Mouse (Mus musculus) erythroid progenitor cell, adult 5-6 weeks (primary cell): ENCODE data around the gene Sowahb. TPM values are rescaled to one million over a fixed set of nuclear protein-coding genes. Genes with fewer than 3 reads are reported as not detected.
"Not testable (repeated sequence)": the region's sequence is repeated elsewhere in the genome, so short reads cannot be mapped to it uniquely, and the experiment has no call there.

Experiments
- ATAC-seq: replicated peaks from 2 replicates; pipeline ENCODE4 v1.8.0; 2016; ENCODE audit warnings: moderate number of reproducible peaks, mild to moderate bottlenecking, moderate TSS enrichment, inconsistent platforms; ENCODE audit not compliant: poor library complexity, low FRiP score, severe bottlenecking
- total RNA-seq, 2 experiments: library from RNA; stranded (forward) in 1 of 2; stranded (reverse) in 1 of 2; fragments of 150-400 nt in 1 of 2; fragments of 186-747, 209-891 nt in 1 of 2; gene quantifications; 2 replicates each; pipeline versions ENCODE4 v1.2.3 to v1.2.4; 2015 to 2017; ENCODE audit warnings: low replicate concordance in 2 of 2

Gene Sowahb
- total RNA-seq, 2 experiments from 2014 or later: not detected

DNA sequence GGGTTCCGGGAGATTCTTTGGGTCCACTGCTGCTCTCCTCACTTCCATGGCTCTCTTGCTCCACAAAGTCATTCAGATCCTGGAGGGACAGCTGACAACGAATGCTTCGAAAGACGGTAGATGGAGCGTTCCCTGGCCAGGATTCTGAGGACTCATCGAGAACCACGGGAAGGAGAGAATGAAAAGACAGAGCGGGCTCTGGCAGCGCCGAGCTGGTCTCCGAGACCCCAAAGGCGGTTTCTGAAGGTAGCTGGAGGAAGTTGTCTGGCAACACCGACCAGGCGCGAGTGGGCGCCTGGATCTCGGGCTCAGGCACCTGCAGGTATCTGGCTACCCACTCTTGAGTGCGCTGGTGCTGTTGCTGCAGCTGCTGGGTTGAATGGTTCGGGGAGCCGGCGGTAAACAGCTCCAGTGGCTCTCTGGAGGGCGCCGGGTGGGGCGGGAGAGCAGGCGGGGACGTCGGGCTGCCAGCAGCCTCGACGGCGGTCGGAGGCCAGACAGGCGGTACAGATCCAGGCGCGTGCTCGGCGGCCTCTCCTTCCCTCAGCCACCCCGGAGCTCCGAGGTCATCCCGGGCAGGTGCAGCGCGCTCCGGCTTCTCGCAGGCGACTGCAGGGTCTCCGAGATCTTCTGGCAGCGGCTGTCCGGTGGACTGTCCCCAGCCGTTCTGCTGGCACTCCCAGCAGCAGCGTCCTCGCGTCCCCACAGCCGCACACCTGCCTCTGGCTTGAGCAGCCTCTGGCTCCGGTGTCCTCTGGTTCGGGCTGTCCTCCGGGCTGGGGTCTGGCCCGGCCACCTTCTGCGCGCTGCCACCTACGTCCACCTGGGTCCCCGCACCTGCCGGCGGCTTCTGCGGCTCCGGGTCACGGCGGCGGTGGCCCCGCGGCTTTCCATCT lies 886 bp downstream of the Sowahb start:
- no peak for ATAC-seq

DNA sequence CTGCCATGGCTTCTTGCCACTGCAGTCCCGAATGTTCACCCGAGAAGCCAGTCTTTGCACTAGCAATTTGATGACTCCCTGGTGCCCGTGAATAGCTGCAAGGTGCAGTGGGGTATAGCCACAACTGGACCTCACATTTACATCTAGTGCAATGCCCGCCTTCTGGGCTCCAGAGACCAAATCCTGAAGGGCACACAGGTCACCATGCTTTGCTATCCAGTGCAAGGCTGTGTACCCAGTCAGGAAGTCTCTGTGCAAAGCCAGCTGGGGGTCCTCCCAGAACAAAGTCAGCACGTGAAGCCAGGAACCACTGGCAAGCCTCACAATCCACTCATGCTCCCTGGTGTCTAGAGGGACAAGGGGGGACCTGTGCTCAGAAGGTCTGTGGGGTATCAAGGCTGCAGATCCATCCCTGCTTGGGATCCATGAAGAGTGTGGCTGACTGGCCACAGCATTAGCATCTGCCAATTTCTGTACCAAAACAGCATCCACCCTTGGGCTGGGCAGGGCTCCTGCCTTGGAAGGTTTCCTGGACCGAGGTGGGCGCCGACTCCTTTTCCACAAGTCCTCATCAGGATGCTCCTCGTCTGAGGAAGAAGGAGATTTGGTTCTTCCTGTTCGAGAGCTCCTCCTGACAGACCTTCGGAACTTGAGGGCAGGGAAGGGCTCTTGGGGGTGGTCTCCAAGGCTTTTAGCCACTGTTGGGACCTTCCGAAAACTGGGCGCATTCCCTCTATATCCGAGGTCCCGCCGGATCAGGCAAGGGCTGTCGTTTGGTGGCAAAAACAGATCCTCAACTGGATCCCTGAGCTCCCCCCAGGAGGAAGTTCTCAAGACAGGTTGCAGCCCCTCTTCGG lies 1.8 kb downstream of the Sowahb start:
- ATAC-seq: no peak

DNA sequence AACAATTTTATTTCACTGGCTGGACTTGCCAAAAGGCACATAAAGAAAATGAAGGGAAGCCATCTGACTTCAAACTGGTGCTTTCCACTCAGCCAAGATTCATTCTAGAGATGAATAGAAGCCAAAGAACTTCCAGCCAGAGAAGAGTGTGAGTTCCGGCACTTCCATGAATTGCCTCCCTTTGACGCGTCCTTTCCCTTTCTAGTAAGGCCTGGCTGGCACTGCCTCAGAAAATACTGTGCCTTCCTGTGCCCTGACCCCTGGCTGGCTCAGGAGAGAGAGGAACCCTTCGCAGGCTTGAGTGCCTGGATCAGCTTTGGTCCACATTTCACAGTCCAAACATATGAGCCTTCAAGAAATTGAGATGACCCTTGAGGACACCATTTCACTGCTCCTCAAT lies 2.8 kb downstream of the Sowahb start:
- ATAC-seq: no peak

DNA sequence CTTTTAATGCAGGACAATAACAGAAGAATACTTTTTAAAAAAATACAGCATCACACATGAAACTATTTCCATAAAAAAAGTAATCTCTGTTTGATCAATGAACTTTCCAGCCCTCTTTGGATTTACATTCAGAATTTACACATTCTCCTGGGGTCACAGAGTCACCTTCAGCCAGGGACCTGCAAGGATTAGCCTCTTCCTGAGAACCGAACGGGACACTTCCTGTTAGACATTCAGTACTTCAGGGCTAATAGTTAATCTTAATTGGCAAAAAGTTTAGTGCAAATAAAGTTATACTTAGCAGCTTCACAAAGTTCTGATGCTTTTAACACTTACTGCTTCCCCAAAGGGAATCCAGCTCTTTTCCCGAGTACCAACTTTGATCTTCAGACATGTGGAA lies 3.5 kb downstream of the Sowahb start:
- no peak for ATAC-seq

DNA sequence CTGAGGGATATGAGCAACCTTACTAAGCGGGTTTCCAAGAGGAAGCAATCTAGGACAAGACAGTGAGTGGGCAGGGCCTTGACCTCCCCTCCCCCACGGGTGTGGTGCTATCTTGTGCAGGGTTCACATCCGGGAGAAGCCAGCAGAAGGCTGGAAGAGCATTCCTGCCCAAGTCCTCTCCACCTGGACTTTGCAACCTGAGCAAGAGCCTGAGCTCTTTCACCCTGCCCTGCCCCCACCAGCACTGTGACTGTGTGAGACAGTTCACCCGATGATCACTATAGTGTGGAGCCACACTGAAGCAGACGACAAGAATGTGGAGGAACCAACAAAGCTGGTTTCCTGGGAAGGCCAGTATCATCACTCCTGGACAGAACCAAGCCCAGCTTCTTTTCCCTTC lies 4.7 kb downstream of the Sowahb start:
- ATAC-seq: no peak

DNA sequence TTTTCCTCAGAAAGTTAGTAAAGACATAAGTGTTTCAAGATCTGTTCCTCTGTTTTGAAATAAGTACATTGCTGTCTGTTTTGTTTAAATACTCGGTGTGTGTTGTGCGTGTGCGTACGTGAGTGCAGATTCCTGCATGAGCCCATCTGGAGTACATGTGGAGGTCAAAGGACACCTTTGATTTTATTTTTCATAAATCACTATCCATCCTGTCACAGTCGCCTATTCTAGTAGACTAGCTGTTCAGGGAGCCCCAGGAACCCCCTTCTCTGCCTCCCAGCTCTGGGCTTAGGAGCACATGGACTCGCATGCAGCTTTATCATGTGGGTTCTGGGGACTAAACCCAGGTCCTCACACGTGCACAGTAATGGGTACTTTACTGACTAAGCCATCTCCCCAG lies 8.6 kb downstream of the Sowahb start:
- ATAC-seq: no peak

DNA sequence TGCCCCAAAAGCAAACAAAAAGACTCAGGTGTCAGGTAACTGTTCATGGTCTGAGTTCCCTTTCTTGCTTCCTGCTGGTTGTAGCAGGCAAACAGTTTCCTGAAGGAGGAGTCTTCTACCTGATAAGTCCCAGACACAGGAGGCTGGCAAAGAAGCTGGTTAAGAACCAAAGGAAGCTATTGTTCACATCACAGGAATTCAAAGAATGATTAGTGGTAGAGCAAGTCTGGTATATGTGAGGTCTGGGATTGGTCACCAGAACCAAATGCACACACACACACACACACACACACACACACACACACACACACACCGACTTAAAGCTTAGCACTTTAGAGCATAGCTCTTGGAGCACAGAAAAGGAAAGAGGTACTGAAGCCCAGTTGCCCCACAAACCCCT lies 9.5 kb downstream of the Sowahb start:
- ATAC-seq: no peak

DNA sequence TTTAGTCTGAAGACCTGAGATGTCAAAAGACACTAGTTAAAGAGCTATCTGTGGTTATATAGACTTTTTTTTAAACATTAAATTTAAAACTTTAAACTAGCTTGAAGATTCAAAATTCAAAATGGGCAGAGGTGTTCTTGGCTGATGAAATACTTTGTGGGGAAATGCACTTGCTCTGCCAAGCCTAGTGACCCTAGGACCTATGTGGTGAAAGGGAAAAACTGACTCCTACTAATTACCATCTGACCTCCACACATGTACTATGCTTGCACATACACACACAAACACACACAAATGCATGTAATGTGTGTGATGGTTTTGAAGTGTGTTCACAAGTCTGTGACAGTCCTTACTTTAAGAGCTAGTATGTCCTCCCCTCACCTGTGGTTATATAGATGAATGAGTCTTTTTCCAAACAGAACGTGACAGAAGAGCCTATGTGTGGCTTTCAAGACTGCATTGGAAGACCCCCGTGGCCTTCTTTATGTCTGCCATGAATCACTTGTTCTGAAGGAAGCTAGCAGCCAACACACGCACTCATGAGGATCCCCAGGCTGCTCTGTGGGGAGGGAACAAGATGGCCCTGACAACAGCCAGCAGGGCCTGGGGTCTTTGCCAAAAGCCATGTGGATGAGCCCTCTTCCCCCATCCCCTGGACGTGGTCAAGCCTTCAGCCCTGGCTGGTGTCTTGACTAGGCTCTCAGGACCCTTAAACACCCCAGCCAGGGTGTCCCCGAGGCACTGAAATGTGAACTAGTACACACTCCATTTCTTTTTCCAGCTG lies 11.5 kb downstream of the Sowahb start:
- ATAC-seq: no peak

DNA sequence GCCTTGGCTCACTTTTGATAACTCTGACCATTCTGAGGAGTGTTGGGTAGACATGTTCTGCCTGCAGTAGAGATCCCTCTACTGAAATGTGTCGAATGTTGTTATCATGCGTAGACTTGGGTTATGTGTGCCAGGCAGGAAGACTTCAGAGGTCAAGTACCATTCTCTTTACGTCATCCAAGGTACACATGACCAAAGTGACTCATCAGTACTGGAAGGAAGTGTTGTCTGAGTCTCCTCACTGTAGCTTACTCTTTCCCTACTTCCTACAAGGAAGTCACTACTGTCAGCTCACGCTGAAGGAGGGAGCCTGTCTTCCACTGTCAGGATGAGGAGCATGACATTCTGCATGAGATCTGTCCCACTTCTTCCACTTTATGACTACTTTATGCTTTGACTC lies 12.2 kb downstream of the Sowahb start:
- no peak for ATAC-seq

DNA sequence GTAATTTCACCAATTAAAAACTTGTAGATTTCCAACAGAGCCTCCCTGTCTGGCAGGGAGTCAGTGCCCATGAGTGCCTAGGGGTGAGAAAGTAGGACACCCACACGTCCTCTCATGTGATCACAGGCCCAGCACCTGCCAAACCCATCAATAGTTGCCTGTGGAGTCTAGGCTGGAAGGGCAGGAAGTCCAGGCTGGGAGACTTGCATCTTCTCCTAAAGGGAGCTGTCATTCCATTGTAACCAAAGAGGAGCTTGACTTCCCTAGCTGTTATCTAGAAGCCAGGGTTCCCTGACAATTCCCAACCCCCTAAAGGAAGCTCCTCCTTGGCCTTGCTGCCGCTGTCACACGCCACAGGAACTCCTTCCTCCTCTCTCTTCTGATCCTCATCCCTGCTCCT lies 14.0 kb downstream of the Sowahb start:
- ATAC-seq: no peak

DNA sequence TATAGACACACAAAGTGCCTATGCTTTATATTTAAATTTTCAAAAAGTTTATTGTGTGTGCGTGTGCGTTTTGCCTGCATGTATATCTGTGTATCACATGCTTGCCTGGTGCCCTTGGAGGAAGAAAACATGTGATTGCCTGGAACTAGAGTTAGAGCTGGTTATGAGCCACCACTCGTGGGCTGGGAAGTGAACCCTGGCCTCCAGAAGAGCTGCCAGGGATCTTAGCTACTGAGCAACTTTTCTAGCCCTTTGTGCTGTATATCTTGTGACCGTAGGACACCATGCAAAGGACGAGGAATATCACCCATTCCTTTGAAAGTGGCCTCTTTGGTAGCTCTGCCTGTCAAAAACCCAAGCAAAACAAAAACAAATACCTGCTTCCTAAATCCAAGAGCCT lies 14.4 kb downstream of the Sowahb start:
- no peak for ATAC-seq

DNA sequence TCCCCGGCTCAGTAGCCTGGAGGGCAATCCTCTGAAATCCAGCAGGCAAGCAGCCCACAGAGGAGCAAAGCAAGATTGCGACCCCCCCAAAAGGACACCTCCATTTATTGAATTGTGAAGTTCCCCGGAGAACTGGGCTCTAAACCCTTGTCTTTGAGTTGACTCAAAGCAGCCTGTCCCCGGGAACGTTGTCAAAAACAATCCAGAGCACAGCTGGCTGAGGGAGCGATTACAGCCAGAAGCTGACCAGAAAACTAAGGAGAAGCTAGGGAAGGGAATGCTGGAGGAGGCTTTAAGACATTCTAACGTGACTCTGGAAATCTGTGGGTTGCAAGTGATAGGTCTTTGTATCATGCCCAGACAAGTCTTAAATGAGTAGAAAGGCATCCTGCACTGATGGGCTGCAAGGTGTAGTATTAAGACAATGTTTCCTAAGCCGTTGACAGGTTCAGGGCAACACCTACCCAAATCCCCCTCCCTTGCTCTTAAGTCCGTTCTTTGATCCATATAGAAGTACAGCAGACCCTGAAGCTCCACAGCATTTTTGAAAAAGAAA lies 17.6 kb downstream of the Sowahb start:
- ATAC-seq: no peak

DNA sequence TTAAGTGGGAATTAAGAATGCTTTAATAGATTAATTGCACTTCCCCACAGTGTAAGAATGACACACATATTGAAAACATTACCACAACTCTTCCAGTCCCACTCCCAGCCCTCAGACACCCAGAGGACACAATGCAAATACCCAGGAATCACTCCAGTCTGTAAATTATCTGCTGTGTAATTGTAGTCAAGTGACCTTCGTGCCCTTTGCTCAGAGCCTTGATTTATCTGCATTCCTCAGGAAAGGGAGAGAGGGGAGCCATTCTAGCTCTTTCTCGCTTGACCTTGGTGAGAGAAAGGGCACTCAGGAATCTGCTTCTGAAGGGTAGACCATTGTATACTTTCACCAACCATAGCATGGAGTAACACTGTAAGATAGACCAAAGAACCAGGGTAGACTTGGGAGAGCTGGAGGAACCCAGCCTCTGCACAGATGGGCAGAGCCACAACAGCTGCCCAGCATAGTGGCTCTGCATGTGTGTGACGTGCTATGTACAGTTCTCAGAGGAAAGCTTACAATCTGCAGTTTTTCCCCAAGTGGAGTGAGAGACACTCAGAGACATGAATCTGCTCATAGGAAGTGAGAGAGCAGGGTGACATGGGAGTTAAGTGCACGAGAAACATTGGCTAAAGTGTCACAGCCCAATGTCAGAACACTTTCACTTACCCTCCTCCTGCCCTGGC lies 18.2 kb downstream of the Sowahb start:
- ATAC-seq: no peak

DNA sequence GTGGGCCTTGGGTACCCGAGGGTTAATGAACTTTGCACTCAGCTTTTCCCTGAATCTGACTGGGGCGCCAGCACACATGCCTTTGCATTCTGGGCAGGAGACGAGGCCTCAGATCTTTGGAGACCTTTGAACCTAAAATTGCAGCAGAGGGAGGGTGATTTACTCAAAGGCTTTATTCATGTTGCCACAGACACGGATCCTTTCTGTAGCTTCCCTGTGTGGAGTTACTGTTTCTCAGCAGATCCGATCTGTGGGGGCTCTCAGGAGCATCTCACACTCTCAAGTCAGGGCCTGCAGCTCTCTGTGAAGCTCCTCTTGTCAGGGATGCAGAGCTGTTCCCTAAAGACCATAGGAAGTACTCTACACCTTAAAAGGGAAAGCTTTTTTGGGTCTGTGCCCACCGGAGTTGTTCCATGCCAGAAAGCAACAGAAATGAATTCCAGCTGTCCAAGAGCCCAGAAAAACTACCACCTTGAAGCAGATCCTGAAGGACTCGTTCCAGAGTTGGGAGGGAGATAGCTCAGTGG lies 20.0 kb downstream of the Sowahb start:
- ATAC-seq: no peak

DNA sequence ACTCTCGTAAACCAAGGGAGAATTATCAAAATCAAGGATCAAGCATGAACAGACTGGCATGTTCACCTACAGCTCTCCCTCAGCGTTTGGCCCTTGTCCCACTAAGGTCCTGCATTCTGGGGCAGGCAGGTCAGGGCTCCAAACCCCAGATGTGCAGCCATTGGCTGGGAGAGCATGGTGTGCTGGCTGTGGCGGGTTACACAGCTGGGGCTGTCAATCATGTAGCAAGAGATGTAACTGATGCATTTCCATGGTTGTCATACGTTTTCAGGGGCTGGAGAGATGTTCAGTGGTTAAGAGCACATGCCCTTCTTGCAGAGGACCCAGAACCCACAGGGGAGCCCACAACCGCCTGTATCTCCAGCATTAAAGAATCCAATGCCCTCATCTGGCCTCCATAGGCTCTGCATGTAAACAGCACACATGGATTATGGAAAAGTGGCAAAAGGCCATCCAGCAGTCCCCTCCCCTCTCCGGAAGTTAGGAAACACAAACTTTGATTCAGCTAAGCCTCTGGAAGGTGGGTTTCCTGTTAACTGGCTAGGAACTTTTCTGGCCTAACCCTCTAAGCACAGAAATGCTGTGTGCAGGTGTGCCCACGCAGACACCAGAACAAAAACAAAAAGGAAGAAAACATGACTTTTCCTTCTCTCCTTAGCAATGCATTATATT lies 22.6 kb downstream of the Sowahb start:
- ATAC-seq: no peak

DNA sequence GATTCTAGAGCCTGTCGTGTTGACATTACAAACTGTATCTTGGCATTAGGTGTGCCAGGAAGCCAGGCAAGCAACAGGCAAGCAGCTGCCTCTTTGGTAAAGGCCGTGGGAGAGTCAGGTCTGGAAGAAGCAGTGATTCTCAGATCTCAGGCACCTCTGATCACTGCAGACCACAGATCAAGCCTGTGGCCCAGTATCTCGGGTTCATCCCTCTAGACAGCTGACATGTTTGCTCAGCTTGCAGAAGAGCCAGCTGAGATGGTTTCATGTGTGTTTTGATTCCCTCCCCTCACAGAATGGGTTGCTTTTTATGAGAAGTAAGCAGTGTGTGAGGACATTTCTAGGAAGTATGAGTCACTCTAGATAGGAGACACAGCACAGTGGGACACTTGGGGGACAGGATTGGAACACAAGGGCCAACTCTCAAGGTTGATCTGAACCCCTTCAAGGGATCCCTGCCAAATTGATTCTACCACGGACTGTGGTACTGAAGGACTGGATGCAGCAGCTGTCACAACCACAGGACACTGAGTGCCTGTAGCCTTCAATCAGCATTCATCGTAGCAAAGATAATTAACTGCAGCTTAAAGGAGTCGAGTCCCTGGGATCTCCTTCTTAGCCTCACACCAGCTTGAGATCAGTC lies 24.7 kb downstream of the Sowahb start:
- no peak for ATAC-seq

DNA sequence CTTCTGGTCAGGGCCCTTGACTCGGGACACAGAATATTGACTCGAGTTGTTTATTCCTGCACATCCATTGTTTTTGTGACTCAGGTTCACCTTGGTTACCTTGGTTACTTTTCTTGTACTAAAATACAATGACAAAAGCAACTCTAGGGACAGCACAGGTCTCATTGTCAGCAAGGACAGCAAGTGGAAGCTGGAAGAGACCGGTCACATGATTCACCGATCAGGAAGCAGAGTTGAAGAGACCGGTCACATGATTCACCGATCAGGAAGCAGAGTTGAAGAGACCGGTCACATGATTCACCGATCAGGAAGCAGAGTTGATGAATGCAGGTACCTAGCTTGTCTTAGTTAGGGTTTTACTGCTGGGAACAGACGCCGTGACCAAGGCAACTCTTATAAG lies 25.6 kb downstream of the Sowahb start:
- ATAC-seq: not testable (repeated sequence)

DNA sequence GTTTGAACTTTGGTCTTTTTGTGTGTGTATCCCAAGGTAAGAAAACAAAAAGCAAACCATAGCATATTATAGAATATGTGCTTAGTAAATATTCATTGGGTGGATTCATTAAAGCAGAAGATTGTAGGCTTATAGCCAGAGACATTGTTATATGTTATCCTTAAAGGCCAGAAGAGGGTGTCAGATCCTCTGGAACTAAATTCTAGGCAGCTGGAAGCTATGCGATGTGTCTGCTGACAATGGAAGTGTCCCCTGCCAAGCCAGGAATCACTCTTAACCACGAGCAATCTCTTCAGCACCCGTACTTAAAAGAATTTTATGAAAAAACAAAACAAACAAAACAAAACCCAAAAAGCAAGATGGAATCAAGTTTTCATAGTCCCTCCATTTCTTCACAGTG lies 27.1 kb downstream of the Sowahb start:
- ATAC-seq: no peak
